Mouse (Mus musculus) erythroblast, embryonic 14.5 days (primary cell): ENCODE measurements around the gene Kcnma1. TPM values are rescaled to one million over a fixed set of nuclear protein-coding genes. Genes with fewer than 3 reads are reported as not detected.

Source experiments
- H3K27me3 ChIP-seq: 2 replicates; pipeline ENCODE4 v1.6.1; 2012; ENCODE audit warnings: inconsistent platforms; ENCODE audit not compliant: control insufficient read depth
- H3K36me3 ChIP-seq: 2 replicates; pipeline ENCODE4 v1.6.1; 2012; ENCODE audit warnings: mild to moderate bottlenecking, inconsistent platforms; ENCODE audit not compliant: control insufficient read depth
- H3K4me1 ChIP-seq: 2 replicates; pipeline ENCODE4 v1.6.1; 2012; ENCODE audit warnings: inconsistent platforms; ENCODE audit not compliant: control insufficient read depth
- H3K4me3 ChIP-seq: replicated peaks from 2 replicates; pipeline ENCODE3; 2012; ENCODE audit warnings: moderate library complexity, mild to moderate bottlenecking, inconsistent platforms
- H3K9me3 ChIP-seq: 2 replicates; pipeline ENCODE4 v1.6.1; 2012; ENCODE audit warnings: low read length, inconsistent platforms, mixed read lengths; ENCODE audit not compliant: control insufficient read depth
- GATA1 ChIP-seq: IDR thresholded peaks from 2 replicates; pipeline ENCODE4 v1.6.1; 2012; ENCODE audit warnings: low read length, inconsistent platforms, mixed read lengths
- TAL1 ChIP-seq: IDR thresholded peaks from 3 replicates; pipeline ENCODE4 v1.6.1; 2012; ENCODE audit warnings: low read length, inconsistent platforms, mixed read lengths
- polyA plus RNA-seq: library from polyadenylated mRNA; stranded (reverse); fragments of >175 nt; gene quantifications from 2 replicates; pipeline ENCODE4 v1.2.3, GENCODE M21; 2012

Kcnma1 gene
- polyA plus RNA-seq, 1 experiment: not detected

GRCm38 (mm10) chr14:23782845-23783609 is 231.3 kb downstream of the Kcnma1 start:
- H3K27me3 ChIP-seq: no peaks in the 10 kb centered on the region
- no peak overlapping the region for H3K4me3 ChIP-seq
- H3K36me3 ChIP-seq: no peaks in the 10 kb centered on the region
- TF ChIP-seq GATA1 (no peak), TAL1 (no peak)
- H3K4me1 ChIP-seq: no peaks in the 10 kb centered on the region
- no peaks in the 10 kb centered on the region for H3K9me3 ChIP-seq

- TF ChIP-seq GATA1: no peak
- no peak for TF ChIP-seq TAL1
- H3K27me3 ChIP-seq: no peaks in the 10 kb centered on the region
Observed at GRCm38 (mm10) chr14:23774542-23774941, 239.7 kb downstream of the Kcnma1 start.

GRCm38 (mm10) chr14:23772685-23773084 is 241.6 kb downstream of the Kcnma1 start:
- H3K27me3 ChIP-seq: no peaks in the 10 kb centered on the region
- no peaks in the 10 kb centered on the region for H3K9me3 ChIP-seq
- H3K4me3 ChIP-seq: no peak overlapping the region
- H3K4me1 ChIP-seq: no peaks in the 10 kb centered on the region
- no peak for TF ChIP-seq GATA1
- no peak for TF ChIP-seq TAL1
- H3K36me3 ChIP-seq: no peaks in the 10 kb centered on the region

More at GRCm38 (mm10) chr14:23774542-23774941, 239.7 kb downstream of the Kcnma1 start:
- no peaks in the 10 kb centered on the region for H3K36me3 ChIP-seq
- H3K4me3 ChIP-seq: no peak overlapping the region
- H3K4me1 ChIP-seq: no peaks in the 10 kb centered on the region
- H3K9me3 ChIP-seq: no peaks in the 10 kb centered on the region

- no peaks in the 10 kb centered on the region for H3K36me3 ChIP-seq
- no peaks in the 10 kb centered on the region for H3K4me1 ChIP-seq
- H3K9me3 ChIP-seq: no peaks in the 10 kb centered on the region
- H3K4me3 ChIP-seq: no peak overlapping the region
- no peaks in the 10 kb centered on the region for H3K27me3 ChIP-seq
- TF ChIP-seq GATA1: no peak
- TF ChIP-seq TAL1: no peak
Observed at GRCm38 (mm10) chr14:23771794-23772193, 242.5 kb downstream of the Kcnma1 start.

GRCm38 (mm10) chr14:23762471-23762870 is 251.8 kb downstream of the Kcnma1 start:
- H3K9me3 ChIP-seq: no peaks in the 10 kb centered on the region
- H3K4me3 ChIP-seq: no peak overlapping the region
- no peaks in the 10 kb centered on the region for H3K4me1 ChIP-seq
- H3K36me3 ChIP-seq: no peaks in the 10 kb centered on the region
- no peaks in the 10 kb centered on the region for H3K27me3 ChIP-seq
- TF ChIP-seq TAL1 (no peak), GATA1 (no peak)

GRCm38 (mm10) chr14:23759626-23760025 is 254.7 kb downstream of the Kcnma1 start:
- Histone ChIP-seq H3K9me3 (no peaks in the 10 kb centered on the region), H3K36me3 (no peaks in the 10 kb centered on the region), H3K4me3 (no peak overlapping the region), H3K4me1 (no peaks in the 10 kb centered on the region), H3K27me3 (no peaks in the 10 kb centered on the region)
- no peak for TF ChIP-seq TAL1
- no peak for TF ChIP-seq GATA1

- H3K4me1 ChIP-seq: no peaks in the 10 kb centered on the region
- no peak for TF ChIP-seq GATA1
- no peak for TF ChIP-seq TAL1
- no peaks in the 10 kb centered on the region for H3K36me3 ChIP-seq
- no peaks in the 10 kb centered on the region for H3K27me3 ChIP-seq
- H3K9me3 ChIP-seq: no peaks in the 10 kb centered on the region
- H3K4me3 ChIP-seq: no peak overlapping the region
Observed at GRCm38 (mm10) chr14:23758421-23758820, 255.9 kb downstream of the Kcnma1 start.

GRCm38 (mm10) chr14:23748011-23748410 is 266.3 kb downstream of the Kcnma1 start:
- Histone ChIP-seq H3K9me3 (no peaks in the 10 kb centered on the region; the same call in 1 of the 2 replicates), H3K4me1 (no peaks in the 10 kb centered on the region), H3K4me3 (no peak overlapping the region), H3K27me3 (no peaks in the 10 kb centered on the region), H3K36me3 (no peaks in the 10 kb centered on the region)
- no peak for TF ChIP-seq GATA1
- TF ChIP-seq TAL1: no peak

- H3K4me3 ChIP-seq: no peak overlapping the region
- H3K9me3 ChIP-seq: no peaks in the 10 kb centered on the region; the same call in 1 of the 2 replicates
- no peaks in the 10 kb centered on the region for H3K27me3 ChIP-seq
- no peak for TF ChIP-seq GATA1
- TF ChIP-seq TAL1: no peak
- no peaks in the 10 kb centered on the region for H3K4me1 ChIP-seq
- H3K36me3 ChIP-seq: no peaks in the 10 kb centered on the region
Observed at GRCm38 (mm10) chr14:23746976-23747375, 267.3 kb downstream of the Kcnma1 start.
